Mouse (Mus musculus) cortical plate, adult 2 months (tissue): ENCODE measurements at regions not wholly inside any gene's neighbourhood (a gene's known extent, or its start where the extent isn't known, plus 50 kb on each side); places are given as distances from the start of the nearest gene placed in this dataset.

Experiments used
- CTCF ChIP-seq: fragments of 200-500 bp; IDR thresholded peaks from 2 replicates; pipeline ENCODE4 v1.5.1; 2011; ENCODE audit warnings: mild to moderate bottlenecking, control low read depth, low read length; ENCODE audit not compliant: insufficient read depth; ENCODE audit errors: extremely low read depth
- POLR2A ChIP-seq: fragments of 200-500 bp; IDR thresholded peaks from 2 replicates; pipeline ENCODE4 v1.6.1; 2011; ENCODE audit warnings: mild to moderate bottlenecking, low read length, control low read depth; ENCODE audit not compliant: insufficient read depth; ENCODE audit errors: extremely low read depth

DNA sequence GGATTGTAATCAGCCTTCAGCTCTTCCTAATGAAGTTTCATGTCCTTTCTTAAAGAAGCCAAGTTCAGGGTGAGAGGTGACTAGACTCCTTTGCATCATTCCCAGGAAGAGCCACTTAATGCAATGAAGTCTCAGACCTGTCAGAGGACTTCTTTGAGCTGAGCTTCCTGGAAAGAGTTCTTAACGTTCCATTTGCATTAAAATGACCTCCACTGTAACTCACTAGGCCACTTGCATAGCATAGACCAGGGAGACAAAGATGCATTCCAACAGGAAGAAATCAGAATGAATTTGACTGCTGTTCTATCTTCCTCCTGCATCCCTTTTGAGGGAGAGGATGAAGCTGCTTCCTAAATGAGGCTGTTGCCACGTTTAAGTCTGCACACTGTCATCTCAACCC lies 71.5 kb downstream of the Qdpr start:
- TF ChIP-seq CTCF, result no peak
- no peak for TF ChIP-seq POLR2A
